Comparison of ENCODE assay signal across 7 mouse cellular contexts in genomic region chr7:28267129-28268041, GRCm38 (mm10). TPM values are rescaled to one million over a fixed set of nuclear protein-coding genes. Genes with fewer than 3 reads are reported as not detected.
DNase-seq lines count a peak whose midpoint lies in the region; ATAC-seq and TF ChIP-seq lines count a peak whose summit lies in the region.

Gene Eid2 (plus strand): TSS chr7:28267881.

- 6% methylated on average over 56 of the region's 57 CpGs for whole genome bisulfite sequencing in embryonic facial prominence, embryonic 12.5 days
- WGBS in kidney, adult 2 months = 6% methylated on average over 57 of the region's 57 CpGs
- WGBS in limb, embryonic 11.5 days = 5% methylated on average over 57 of the region's 57 CpGs
- WGBS in midbrain, embryonic 16.5 days = 8% methylated on average over 57 of the region's 57 CpGs
- 6% methylated on average over 56 of the region's 57 CpGs for WGBS in stomach, embryonic 15.5 days

- peak within 1 kb of the TSS; percentile 73 for H3K4me2 ChIP-seq in embryonic facial prominence, embryonic 12.5 days (replicated peaks)
- peak within 1 kb of the TSS; percentile 68 for H3K4me2 ChIP-seq in limb, embryonic 11.5 days (ENCODE audit: low read depth, severe bottlenecking)
- peak within 1 kb of the TSS; percentile 78 for H3K4me2 ChIP-seq in midbrain, embryonic 16.5 days (ENCODE audit: low read length)
- H3K4me2 ChIP-seq in stomach, embryonic 15.5 days = peak within 1 kb of the TSS; percentile 67

- peaks cover 19% of the 10 kb centered on the region for H3K36me3 ChIP-seq in embryonic facial prominence, embryonic 12.5 days
- no peaks in the 10 kb centered on the region for H3K36me3 ChIP-seq in kidney, adult 2 months (ENCODE audit: control insufficient read depth, insufficient read depth, low read length)
- peaks cover 2% of the 10 kb centered on the region for H3K36me3 ChIP-seq in limb, embryonic 11.5 days (ENCODE audit: control insufficient read depth, insufficient read depth, low read length)
- H3K36me3 ChIP-seq in midbrain, embryonic 16.5 days (ENCODE audit: control insufficient read depth, insufficient read depth, low read length) = no peaks in the 10 kb centered on the region; the same call in 1 of the 2 replicates
- peaks cover 7% of the 10 kb centered on the region; the same call in 1 of the 2 replicates for H3K36me3 ChIP-seq in stomach, embryonic 15.5 days

- peak; percentile 87 for ATAC-seq in embryonic facial prominence, embryonic 12.5 days (ENCODE audit: insufficient number of reproducible peaks, insufficient read depth, low FRiP score, low TSS enrichment)
- peak; percentile 79 for ATAC-seq in limb, embryonic 11.5 days (ENCODE audit: insufficient number of reproducible peaks, low FRiP score, low TSS enrichment, low read depth)
- peak; percentile 93 for ATAC-seq in midbrain, embryonic 16.5 days
- ATAC-seq in stomach, embryonic 15.5 days (ENCODE audit: insufficient read depth, low FRiP score, low read depth) = peak; percentile 79

- H3K27ac ChIP-seq in embryonic facial prominence, embryonic 12.5 days = peak within 1 kb of the TSS; percentile 92
- peak within 1 kb of the TSS; percentile 54; the same call in 1 of the 2 replicates for H3K27ac ChIP-seq in kidney, adult 2 months (ENCODE audit: insufficient read depth, low read depth, low read length)
- peak within 1 kb of the TSS; percentile 89 for H3K27ac ChIP-seq in limb, embryonic 11.5 days (replicated peaks; ENCODE audit: low read depth, low read length)
- peak within 1 kb of the TSS; percentile 94 for H3K27ac ChIP-seq in midbrain, embryonic 16.5 days (ENCODE audit: low read length)
- peak within 1 kb of the TSS; percentile 86 for H3K27ac ChIP-seq in stomach, embryonic 15.5 days

- H3K27me3 ChIP-seq in embryonic facial prominence, embryonic 12.5 days = no peaks in the 10 kb centered on the region
- no peaks in the 10 kb centered on the region for H3K27me3 ChIP-seq in kidney, adult 2 months (replicated peaks; ENCODE audit: control insufficient read depth, insufficient read depth, low read length)
- H3K27me3 ChIP-seq in limb, embryonic 11.5 days (ENCODE audit: control insufficient read depth, insufficient read depth, low read length) = no peaks in the 10 kb centered on the region
- no peaks in the 10 kb centered on the region for H3K27me3 ChIP-seq in midbrain, embryonic 16.5 days (ENCODE audit: control insufficient read depth, insufficient read depth, low read depth, low read length)
- no peaks in the 10 kb centered on the region for H3K27me3 ChIP-seq in stomach, embryonic 15.5 days (replicated peaks)

- no peaks in the 10 kb centered on the region for H3K9me3 ChIP-seq in embryonic facial prominence, embryonic 12.5 days
- H3K9me3 ChIP-seq in limb, embryonic 11.5 days (ENCODE audit: control insufficient read depth, low read length) = no peaks in the 10 kb centered on the region
- no peaks in the 10 kb centered on the region for H3K9me3 ChIP-seq in midbrain, embryonic 16.5 days (replicated peaks; ENCODE audit: control insufficient read depth, low read length, poor library complexity, severe bottlenecking)
- H3K9me3 ChIP-seq in stomach, embryonic 15.5 days = no peaks in the 10 kb centered on the region

- H3K4me1 ChIP-seq in embryonic facial prominence, embryonic 12.5 days = peaks cover 4% of the 10 kb centered on the region; the same call in 1 of the 2 replicates
- 0 out of 2 replicates have a peak, but pooled peaks cover 2% of the 10 kb centered on the region for H3K4me1 ChIP-seq in kidney, adult 2 months (ENCODE audit: control insufficient read depth, insufficient read depth, low read length)
- H3K4me1 ChIP-seq in limb, embryonic 11.5 days (ENCODE audit: control insufficient read depth, insufficient read depth, low read length) = no peaks in the 10 kb centered on the region
- H3K4me1 ChIP-seq in midbrain, embryonic 16.5 days (ENCODE audit: control insufficient read depth, insufficient read depth, low read length) = peaks cover 13% of the 10 kb centered on the region
- H3K4me1 ChIP-seq in stomach, embryonic 15.5 days = 0 out of 2 replicates have a peak, but pooled peaks cover 4% of the 10 kb centered on the region

- TF ChIP-seq CTCF in kidney, adult 2 months (conservative IDR thresholded peaks at IDR 0.05; ENCODE audit: insufficient read depth, insufficient read length, low read depth, low read length) = no peak

- peak; percentile 60 to 77 for DNase-seq in adrenal gland, postnatal 4 days (ENCODE audit: low spot score in 2 of 2)
- peak; percentile 73 for DNase-seq in heart, adult 8-10 months (ENCODE audit: low spot score)
- peak; percentile 83 for DNase-seq in kidney, adult 2 months
- peak; percentile 87 for DNase-seq in limb, embryonic 11.5 days (ENCODE audit: low spot score)

- peak; percentile 18 for TF ChIP-seq POLR2A in kidney, adult 2 months (IDR thresholded peaks at IDR 0.05; ENCODE audit: low read depth, low read length)

- H3K4me3 ChIP-seq in embryonic facial prominence, embryonic 12.5 days = peak within 1 kb of the TSS; percentile 87
- peak within 1 kb of the TSS; percentile 99 for H3K4me3 ChIP-seq in kidney, adult 2 months (ENCODE audit: insufficient read depth, low read depth, low read length)
- peak within 1 kb of the TSS; percentile 72 for H3K4me3 ChIP-seq in limb, embryonic 11.5 days (ENCODE audit: low read depth, low read length)
- peak within 1 kb of the TSS; percentile 70 for H3K4me3 ChIP-seq in midbrain, embryonic 16.5 days (ENCODE audit: low read depth, low read length)
- peak within 1 kb of the TSS; percentile 86 for H3K4me3 ChIP-seq in stomach, embryonic 15.5 days (replicated peaks)

- peak within 1 kb of the TSS; percentile 99 for H3K9ac ChIP-seq in embryonic facial prominence, embryonic 12.5 days
- peak within 1 kb of the TSS; percentile 98 for H3K9ac ChIP-seq in limb, embryonic 11.5 days (ENCODE audit: low read length)
- H3K9ac ChIP-seq in midbrain, embryonic 16.5 days (ENCODE audit: low read depth, low read length) = peak within 1 kb of the TSS; percentile 90
- H3K9ac ChIP-seq in stomach, embryonic 15.5 days = peak within 1 kb of the TSS; percentile 98

RNA-seq across cellular contexts. Expression of gene Eid2, which starts in this region (rescaled TPM):
- total RNA-seq in adrenal gland, postnatal 4 days (2021) = 10 to 100 TPM; 32.1 to 33.9 TPM
- polyA plus RNA-seq in embryonic facial prominence, embryonic 12.5 days (2016; fragmentation: Nextera tagmentation; extraction: Ambion mirVana) = 10.3 and 18.2 TPM in 2 replicates
- 10 to 100 TPM; 11.8 to 14.4 (median 13.3) TPM for total RNA-seq in heart, adult 8-10 months (2022)
- 5.2 and 5.7 TPM in 2 replicates for polyA plus RNA-seq in kidney, adult 2 months (2012; rRNA removed)
- 12.8 and 16.2 TPM in 2 replicates for polyA plus RNA-seq in limb, embryonic 11.5 days (2014; fragmentation: Nextera tagmentation; extraction: Ambion mirVana)
- 3.5 and 4.3 TPM in 2 replicates for polyA plus RNA-seq in midbrain, embryonic 16.5 days (2015; fragmentation: Nextera tagmentation; extraction: Ambion mirVana)
- polyA plus RNA-seq in stomach, embryonic 15.5 days (2015; fragmentation: Nextera tagmentation; extraction: Ambion mirVana) = 8.2 and 8.6 TPM in 2 replicates

Comparison
In these comparisons a context has a peak if more than half of its experiments do, and no peak if none do; other contexts are left out.
1. Peak in every context shown above with its lines: DNase-seq, ATAC-seq, H3K4me3 ChIP-seq and H3K27ac ChIP-seq.